Mouse (Mus musculus) kidney, adult 2 months (tissue): ENCODE data around the gene Gm10642.

ENCODE experiments used
- CTCF ChIP-seq: fragments of 200-500 bp; conservative IDR thresholded peaks from 2 replicates; pipeline ENCODE4 v1.5.1; 2011; ENCODE audit warnings: low read depth, mild to moderate bottlenecking, control low read depth, low read length, moderate library complexity, mixed read lengths; ENCODE audit not compliant: insufficient read depth, insufficient read length
- POLR2A ChIP-seq: fragments of 200-500 bp; IDR thresholded peaks from one replicate; pipeline ENCODE4 v1.6.1; 2011; ENCODE audit warnings: low read depth, low read length, control low read depth

- TF ChIP-seq CTCF (no peak), POLR2A (no peak)
Observed at GRCm38 (mm10) chr9:70650260-70650659, 5.8 kb upstream of the Gm10642 start.
